Mouse (Mus musculus) thymus, postnatal 36 days (tissue): ENCODE data around the gene Mfap5.
"Not testable (repeated sequence)": the region's sequence is repeated elsewhere in the genome, so short reads cannot be mapped to it uniquely, and the experiment has no call there.

ENCODE experiments used
- DNase-seq, 2 experiments: peaks; one replicate each; pipeline ENCODE4 v3.0.0; 2022; ENCODE audit warnings: mixed read lengths in 2 of 2

Mfap5 gene

GRCm38 (mm10) chr6:122565070-122565784 lies 59.6 kb downstream of the Mfap5 start:
- DNase-seq = no peak

- DNase-seq = no peak
These were observed 63.5 kb downstream of the Mfap5 start for GRCm38 (mm10) chr6:122569113-122569512.

- no peak for DNase-seq
These were observed 64.1 kb downstream of the Mfap5 start for GRCm38 (mm10) chr6:122569762-122570161.

- no peak for DNase-seq
These were observed 65.3 kb downstream of the Mfap5 start for GRCm38 (mm10) chr6:122570695-122571616.

- no peak for DNase-seq
These were observed 65.9 kb downstream of the Mfap5 start for GRCm38 (mm10) chr6:122571617-122571959.

- DNase-seq = not testable (repeated sequence)
These were observed 69.4 kb downstream of the Mfap5 start for GRCm38 (mm10) chr6:122575037-122575436.

GRCm38 (mm10) chr6:122577030-122577429 lies 71.4 kb downstream of the Mfap5 start:
- DNase-seq = no peak
